In the genomic region with DNA sequence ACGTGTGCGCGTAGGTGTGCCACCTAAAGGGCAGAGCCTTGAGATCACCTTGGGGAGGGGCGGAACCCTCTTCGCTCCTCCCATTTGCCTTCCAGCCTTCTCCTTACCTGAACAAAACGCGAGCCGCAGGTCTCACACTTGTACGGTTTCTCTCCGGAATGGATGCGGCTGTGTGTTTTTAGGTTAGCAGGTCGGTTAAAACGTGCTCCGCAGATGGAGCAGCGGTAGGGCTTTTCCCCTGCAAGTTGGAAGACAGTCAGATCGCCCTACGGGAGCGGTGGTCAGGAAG, we compare ENCODE assay signal across 9 mouse cellular contexts. TPM values are rescaled to one million over a fixed set of nuclear protein-coding genes. Genes with fewer than 3 reads are reported as not detected.
DNase-seq lines count a peak whose midpoint lies in the region; ATAC-seq lines count a peak whose summit lies in the region.
"Had no signal": no experiment of that assay in that cellular context is flagged by ENCODE, and none has a peak within 500 bp of the region (broad histone marks: within the 10 kb centered on the region; RNA-seq: fewer than 3 reads in every experiment).

No protein-coding gene starts in this region.

- peak overlapping the region; percentile 34 for H3K9ac ChIP-seq in heart, embryonic 11.5 days (ENCODE audit: low read depth, low read length)
- no peak overlapping the region for H3K9ac ChIP-seq in embryonic facial prominence, embryonic 12.5 days
- H3K9ac ChIP-seq in kidney, embryonic 14.5 days (ENCODE audit: low read depth, low read length): peak overlapping the region; percentile 40
- H3K9ac ChIP-seq in midbrain, embryonic 13.5 days (replicated peaks): peak overlapping the region; percentile 34; the same call in 1 of the 2 replicates

- peak overlapping the region; percentile 68 for H3K4me2 ChIP-seq in heart, embryonic 11.5 days
- H3K4me2 ChIP-seq in embryonic facial prominence, embryonic 12.5 days (replicated peaks): peak overlapping the region; percentile 35
- H3K4me2 ChIP-seq in kidney, embryonic 14.5 days (replicated peaks; ENCODE audit: low read depth, low read length): peak overlapping the region; percentile 43
- H3K4me2 ChIP-seq in midbrain, embryonic 13.5 days (replicated peaks): peak overlapping the region; percentile 45

- ATAC-seq in heart, embryonic 11.5 days (replicated peaks; ENCODE audit: insufficient number of reproducible peaks, low FRiP score, low TSS enrichment): no peak
- ATAC-seq in embryonic facial prominence, embryonic 12.5 days (ENCODE audit: insufficient number of reproducible peaks, insufficient read depth, low FRiP score, low TSS enrichment): no peak
- no peak for ATAC-seq in kidney, embryonic 14.5 days (ENCODE audit: low FRiP score, low TSS enrichment)
- no peak for ATAC-seq in midbrain, embryonic 13.5 days

- H3K36me3 ChIP-seq in heart, embryonic 11.5 days (ENCODE audit: control insufficient read depth, insufficient read depth, low read length): no peaks in the 10 kb centered on the region
- no peaks in the 10 kb centered on the region for H3K36me3 ChIP-seq in embryonic facial prominence, embryonic 12.5 days
- H3K36me3 ChIP-seq in kidney, embryonic 14.5 days (ENCODE audit: control insufficient read depth, insufficient read depth, low read length): no peaks in the 10 kb centered on the region
- H3K36me3 ChIP-seq in midbrain, embryonic 13.5 days: no peaks in the 10 kb centered on the region

- peaks cover 48% of the 10 kb centered on the region for H3K4me1 ChIP-seq in heart, embryonic 11.5 days (ENCODE audit: control insufficient read depth, insufficient read depth, low read length)
- 0 out of 2 replicates have a peak, but pooled peaks cover 3% of the 10 kb centered on the region for H3K4me1 ChIP-seq in embryonic facial prominence, embryonic 12.5 days
- peaks cover 7% of the 10 kb centered on the region; the same call in 1 of the 2 replicates for H3K4me1 ChIP-seq in kidney, embryonic 14.5 days (ENCODE audit: control insufficient read depth, insufficient read depth, low read length)
- H3K4me1 ChIP-seq in midbrain, embryonic 13.5 days (replicated peaks): peaks cover 41% of the 10 kb centered on the region

- intact Hi-C loops in heart, postnatal 14 days (cut with DNase I): no loop called here

- H3K27ac ChIP-seq in heart, embryonic 11.5 days (ENCODE audit: low read depth, low read length): no peak overlapping the region
- H3K27ac ChIP-seq in embryonic facial prominence, embryonic 12.5 days: no peak overlapping the region
- no peak overlapping the region for H3K27ac ChIP-seq in kidney, embryonic 14.5 days (ENCODE audit: low read depth, low read length)
- no peak overlapping the region for H3K27ac ChIP-seq in midbrain, embryonic 13.5 days

- WGBS in heart, embryonic 11.5 days (ENCODE audit: insufficient replicate concordance): 10% methylated on average over 18 of the region's 18 CpGs
- 5% methylated on average over 18 of the region's 18 CpGs for WGBS in embryonic facial prominence, embryonic 12.5 days
- WGBS in kidney, embryonic 14.5 days: 5% methylated on average over 18 of the region's 18 CpGs
- 8% methylated on average over 18 of the region's 18 CpGs for WGBS in midbrain, embryonic 13.5 days

- H3K4me3 ChIP-seq in heart, embryonic 11.5 days (ENCODE audit: low read depth, low read length): peak overlapping the region; percentile 48
- H3K4me3 ChIP-seq in embryonic facial prominence, embryonic 12.5 days: peak overlapping the region; percentile 13
- peak overlapping the region; percentile 38 for H3K4me3 ChIP-seq in kidney, embryonic 14.5 days (ENCODE audit: low read length)
- H3K4me3 ChIP-seq in midbrain, embryonic 13.5 days (replicated peaks): peak overlapping the region; percentile 29
- H3K4me3 ChIP-seq: myocyte had no signal

- H3K27me3 ChIP-seq in heart, embryonic 11.5 days (ENCODE audit: control insufficient read depth, insufficient read depth, low read length): peaks cover 55% of the 10 kb centered on the region
- H3K27me3 ChIP-seq in embryonic facial prominence, embryonic 12.5 days: peaks cover 78% of the 10 kb centered on the region
- H3K27me3 ChIP-seq in kidney, embryonic 14.5 days (ENCODE audit: control insufficient read depth, insufficient read depth, low read length): peaks cover 50% of the 10 kb centered on the region
- peaks cover 74% of the 10 kb centered on the region for H3K27me3 ChIP-seq in midbrain, embryonic 13.5 days

- no peaks in the 10 kb centered on the region for H3K9me3 ChIP-seq in heart, embryonic 11.5 days (replicated peaks; ENCODE audit: control insufficient read depth, low read length)
- H3K9me3 ChIP-seq in embryonic facial prominence, embryonic 12.5 days: no peaks in the 10 kb centered on the region
- H3K9me3 ChIP-seq in kidney, embryonic 14.5 days (ENCODE audit: control insufficient read depth, low read length): no peaks in the 10 kb centered on the region
- H3K9me3 ChIP-seq in midbrain, embryonic 13.5 days: no peaks in the 10 kb centered on the region

- DNase-seq in heart, postnatal 14 days: no peak
- DNase-seq in embryo, embryonic 9.5 days (ENCODE audit: extremely low spot score): no peak
- no peak for DNase-seq in gastrocnemius, adult 8-10 months (ENCODE audit: low spot score in 2 of 2)
- DNase-seq in cerebellum, adult 8-10 months: no peak

RNA-seq across cellular contexts. Expression of gene Bcl6b, which starts 3.1 kb away (rescaled TPM):
- 11.9 and 13.0 TPM in 2 replicates for polyA plus RNA-seq in heart, embryonic 11.5 days (2014; fragmentation: Nextera tagmentation; extraction: Ambion mirVana)
- total RNA-seq in heart, postnatal 14 days (2021): 10 to 100 TPM; 26.1 to 32.5 TPM
- 10.7 and 10.8 TPM in 2 replicates for polyA plus RNA-seq in embryonic facial prominence, embryonic 12.5 days (2016; fragmentation: Nextera tagmentation; extraction: Ambion mirVana)
- polyA plus RNA-seq in kidney, embryonic 14.5 days (2014; fragmentation: Nextera tagmentation; extraction: Ambion mirVana): 19.2 and 20.0 TPM in 2 replicates
- polyA plus RNA-seq in midbrain, embryonic 13.5 days (2015; fragmentation: Nextera tagmentation; extraction: Ambion mirVana): 3.9 and 4.3 TPM in 2 replicates
- total RNA-seq in gastrocnemius, adult 8-10 months (2022): 1 to 10 TPM; 1.2 to 3.9 (median 2.3) TPM

RNA-seq across cellular contexts. Expression of gene Slc16a13, which starts 5.7 kb away (rescaled TPM):
- 7.6 and 7.8 TPM in 2 replicates for polyA plus RNA-seq in heart, embryonic 11.5 days (2014; fragmentation: Nextera tagmentation; extraction: Ambion mirVana)
- total RNA-seq in heart, postnatal 14 days (2021): 1 to 10 TPM; 4.2 to 5.8 TPM
- 12.8 and 13.3 TPM in 2 replicates for polyA plus RNA-seq in embryonic facial prominence, embryonic 12.5 days (2016; fragmentation: Nextera tagmentation; extraction: Ambion mirVana)
- 8.4 and 14.2 TPM in 2 replicates for polyA plus RNA-seq in kidney, embryonic 14.5 days (2014; fragmentation: Nextera tagmentation; extraction: Ambion mirVana)
- 17.7 and 18.7 TPM in 2 replicates for polyA plus RNA-seq in midbrain, embryonic 13.5 days (2015; fragmentation: Nextera tagmentation; extraction: Ambion mirVana)
- under 1 TPM; 0.13 to 0.89 (median 0.35) TPM for total RNA-seq in gastrocnemius, adult 8-10 months (2022)

RNA-seq across cellular contexts. Expression of gene 0610010K14Rik, which starts 11.2 kb away (rescaled TPM):
- 129 and 132 TPM in 2 replicates for polyA plus RNA-seq in heart, embryonic 11.5 days (2014; fragmentation: Nextera tagmentation; extraction: Ambion mirVana)
- 10 to 100 TPM; 34.7 to 38.4 TPM for total RNA-seq in heart, postnatal 14 days (2021)
- polyA plus RNA-seq in embryonic facial prominence, embryonic 12.5 days (2016; fragmentation: Nextera tagmentation; extraction: Ambion mirVana): 193 and 202 TPM in 2 replicates
- polyA plus RNA-seq in kidney, embryonic 14.5 days (2014; fragmentation: Nextera tagmentation; extraction: Ambion mirVana): 180 and 243 TPM in 2 replicates
- polyA plus RNA-seq in midbrain, embryonic 13.5 days (2015; fragmentation: Nextera tagmentation; extraction: Ambion mirVana): 193 and 201 TPM in 2 replicates
- 10 to 100 TPM; 29.8 to 36.3 (median 35.5) TPM for total RNA-seq in gastrocnemius, adult 8-10 months (2022)

RNA-seq across cellular contexts. Expression of gene Gm21988, which starts 13.1 kb away (rescaled TPM):
- 7.7 and 9.3 TPM in 2 replicates for polyA plus RNA-seq in heart, embryonic 11.5 days (2014; fragmentation: Nextera tagmentation; extraction: Ambion mirVana)
- 1 to 10 TPM; 3.1 to 3.2 TPM for total RNA-seq in heart, postnatal 14 days (2021)
- polyA plus RNA-seq in embryonic facial prominence, embryonic 12.5 days (2016; fragmentation: Nextera tagmentation; extraction: Ambion mirVana): 9.9 and 13.2 TPM in 2 replicates
- 7.8 and 10.5 TPM in 2 replicates for polyA plus RNA-seq in kidney, embryonic 14.5 days (2014; fragmentation: Nextera tagmentation; extraction: Ambion mirVana)
- polyA plus RNA-seq in midbrain, embryonic 13.5 days (2015; fragmentation: Nextera tagmentation; extraction: Ambion mirVana): 15.0 and 15.8 TPM in 2 replicates
- total RNA-seq in gastrocnemius, adult 8-10 months (2022): 1 to 10 TPM; 1.6 to 3.3 (median 3.0) TPM

RNA-seq across cellular contexts. Expression of gene Rnasek, which starts 13.1 kb away (rescaled TPM):
- polyA plus RNA-seq in heart, embryonic 11.5 days (2014; fragmentation: Nextera tagmentation; extraction: Ambion mirVana): 170 and 183 TPM in 2 replicates
- 10 to 100 TPM; 89.0 to 96.3 TPM for total RNA-seq in heart, postnatal 14 days (2021)
- 136 and 148 TPM in 2 replicates for polyA plus RNA-seq in embryonic facial prominence, embryonic 12.5 days (2016; fragmentation: Nextera tagmentation; extraction: Ambion mirVana)
- 149 and 173 TPM in 2 replicates for polyA plus RNA-seq in kidney, embryonic 14.5 days (2014; fragmentation: Nextera tagmentation; extraction: Ambion mirVana)
- polyA plus RNA-seq in midbrain, embryonic 13.5 days (2015; fragmentation: Nextera tagmentation; extraction: Ambion mirVana): 289 and 304 TPM in 2 replicates
- total RNA-seq in gastrocnemius, adult 8-10 months (2022): 100 to 1,000 TPM in 3 of 4 experiments, 10 to 100 TPM in 1; 92.8 to 127 (median 113) TPM
